Mouse (Mus musculus): ENCODE results near the gene Cyth4. TPM values are rescaled to one million over a fixed set of nuclear protein-coding genes. Genes with fewer than 3 reads are reported as not detected.

Cyth4 gene
- total RNA-seq, 2 experiments from 2014 or later: 10.1 to 10.4 TPM

Other genes starting within 250 kb of the Cyth4 start
- gene Tex33, start 201.1 kb upstream of the Cyth4 start, total RNA-seq (2021): not detected
- 10 to 100 TPM; 31.6 to 33.8 TPM for gene Tst, start 191.1 kb upstream of the Cyth4 start, total RNA-seq (2021)
- gene Mpst, start 190.6 kb upstream of the Cyth4 start, total RNA-seq (2021): 10 to 100 TPM; 28.4 to 33.0 TPM
- gene Kctd17, start 168.5 kb upstream of the Cyth4 start, total RNA-seq (2021): 100 to 1,000 TPM; 313 to 338 TPM
- 1 to 10 TPM in 1 of 2 experiments, under 1 TPM in 1; 0.23 to 1.4 TPM for gene Tmprss6, start 128.4 kb upstream of the Cyth4 start, total RNA-seq (2021)
- under 1 TPM in 1 of 2 experiments, not detected in 1; 0.28 TPM for gene Il2rb, start 101.8 kb upstream of the Cyth4 start, total RNA-seq (2021)
- 1 to 10 TPM in 1 of 2 experiments, under 1 TPM in 1; 0.84 to 1.3 TPM for gene C1qtnf6, start 65.6 kb upstream of the Cyth4 start, total RNA-seq (2021)
- gene Sstr3, start 52.4 kb upstream of the Cyth4 start, total RNA-seq (2021): 10 to 100 TPM; 22.1 to 25.2 TPM
- gene Rac2, start 24.3 kb upstream of the Cyth4 start, total RNA-seq (2021): 1 to 10 TPM; 2.9 to 4.6 TPM
- 100 to 1,000 TPM; 165 to 168 TPM for gene Elfn2, start 121.7 kb downstream of the Cyth4 start, total RNA-seq (2021)
- gene Mfng, start 176.4 kb downstream of the Cyth4 start, total RNA-seq (2021): 1 to 10 TPM; 3.8 to 4.2 TPM
- gene Card10, start 206.0 kb downstream of the Cyth4 start, total RNA-seq (2021): 1 to 10 TPM; 4.8 to 4.9 TPM
- 10 to 100 TPM; 15.3 to 16.3 TPM for gene Cdc42ep1, start 245.6 kb downstream of the Cyth4 start, total RNA-seq (2021)

Data from left cerebral cortex, adult 18-20 months (tissue).